Mouse (Mus musculus) ovary, postnatal 14 days (tissue): Measurements from ENCODE around the gene Smchd1.
"Not testable (repeated sequence)": the region's sequence is repeated elsewhere in the genome, so short reads cannot be mapped to it uniquely, and the experiment has no call there.

Experiments
- DNase-seq: peaks from one replicate; pipeline ENCODE4 v3.0.0; 2022; ENCODE audit warnings: low spot score

The Smchd1 gene

DNA sequence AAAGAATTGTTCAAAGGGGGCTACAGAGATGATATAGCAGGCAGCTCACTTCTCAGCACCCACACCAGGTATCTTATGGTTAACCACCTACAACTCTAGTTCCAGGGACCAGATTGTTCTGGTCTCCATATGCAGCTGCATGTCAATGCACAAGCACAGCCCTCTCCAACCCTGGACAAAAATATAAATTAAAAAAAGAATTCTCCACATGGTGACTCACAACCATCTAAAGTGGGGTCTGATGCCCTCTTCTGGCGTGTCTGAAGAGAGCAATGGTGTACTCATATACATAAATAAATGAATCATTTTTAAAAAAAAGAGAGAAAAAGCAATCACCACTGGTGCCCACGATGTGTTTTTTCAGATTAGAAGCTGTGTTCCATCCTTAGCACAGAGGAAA, 30.4 kb downstream of the Smchd1 start:
- no peak for DNase-seq

DNA sequence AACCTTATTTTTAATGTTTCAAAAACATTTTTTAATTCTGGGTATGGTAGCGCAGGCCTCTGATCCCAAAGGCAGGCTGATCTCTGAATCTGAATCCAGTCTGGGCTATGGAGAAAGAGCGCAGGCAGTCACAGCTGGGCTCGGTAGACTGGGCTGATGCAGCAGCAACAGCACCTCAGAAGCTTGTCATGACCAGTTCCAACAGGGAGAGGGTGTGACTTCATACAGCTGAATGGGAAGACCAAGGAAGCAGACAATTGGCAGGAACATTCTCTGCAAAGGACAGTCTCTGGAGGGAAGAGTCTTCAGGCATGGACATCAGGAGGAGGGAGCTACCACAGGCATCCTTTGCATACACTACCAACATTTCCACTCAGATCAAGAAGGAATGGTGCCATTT, 31.0 kb downstream of the Smchd1 start:
- no peak for DNase-seq

DNA sequence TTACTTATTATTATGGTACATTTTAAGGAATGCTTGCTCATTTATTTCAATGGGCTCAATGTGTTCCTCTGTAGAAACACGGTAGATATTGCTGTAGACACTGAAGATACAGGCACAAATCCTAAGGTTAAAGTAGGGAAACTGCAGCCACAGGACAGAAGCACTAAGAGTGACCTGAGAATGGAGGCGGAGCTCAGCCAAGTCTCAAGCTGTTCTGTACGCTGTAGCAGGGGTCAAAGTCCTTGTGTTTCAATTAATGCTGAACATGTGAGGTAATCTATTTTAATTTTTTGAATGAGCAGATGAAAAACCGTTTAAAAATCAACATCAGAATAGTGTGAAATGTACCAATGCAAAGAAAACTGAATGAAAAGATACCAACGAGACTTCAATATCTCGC, 31.9 kb downstream of the Smchd1 start:
- DNase-seq: no peak

DNA sequence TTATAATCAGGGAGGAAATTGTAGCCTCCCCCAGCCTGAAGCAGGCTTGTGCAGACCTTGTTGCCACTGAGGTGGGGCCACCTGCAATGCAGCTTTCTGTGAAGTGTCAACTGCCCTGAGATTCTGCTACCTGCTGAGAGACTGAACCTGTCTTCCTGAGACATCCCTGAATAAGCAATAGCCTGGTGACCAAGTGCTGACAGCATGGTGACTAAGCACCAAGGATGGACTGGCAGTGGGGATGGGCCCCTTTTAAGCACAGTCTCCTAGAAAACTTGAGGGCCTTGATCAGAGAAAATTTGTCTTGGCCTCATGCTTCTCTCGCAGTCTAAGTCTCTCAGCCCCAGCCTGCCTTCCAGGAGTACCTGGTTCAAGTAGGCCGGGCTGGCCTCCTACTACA, 52.6 kb downstream of the Smchd1 start:
- DNase-seq: not testable (repeated sequence)

DNA sequence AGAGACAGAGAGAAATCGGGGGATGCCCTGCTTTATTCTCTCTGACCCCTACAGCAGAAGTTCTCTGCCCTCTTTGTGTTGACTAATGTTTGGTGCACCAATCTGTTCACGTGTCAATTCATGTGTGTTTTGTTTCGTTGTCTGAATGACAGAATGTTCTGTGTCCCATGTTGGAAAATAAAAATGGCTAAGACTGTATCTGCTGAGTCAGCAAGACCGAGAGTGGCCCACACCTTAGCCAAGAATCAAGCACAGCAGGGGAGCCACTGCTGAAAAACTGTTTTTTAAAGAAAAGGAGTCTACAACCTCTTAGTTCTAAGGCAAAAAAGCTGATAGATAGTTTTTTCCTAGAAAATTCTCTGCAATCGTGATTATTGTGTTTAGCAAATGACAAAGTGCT, 55.7 kb downstream of the Smchd1 start:
- DNase-seq: not testable (repeated sequence)

DNA sequence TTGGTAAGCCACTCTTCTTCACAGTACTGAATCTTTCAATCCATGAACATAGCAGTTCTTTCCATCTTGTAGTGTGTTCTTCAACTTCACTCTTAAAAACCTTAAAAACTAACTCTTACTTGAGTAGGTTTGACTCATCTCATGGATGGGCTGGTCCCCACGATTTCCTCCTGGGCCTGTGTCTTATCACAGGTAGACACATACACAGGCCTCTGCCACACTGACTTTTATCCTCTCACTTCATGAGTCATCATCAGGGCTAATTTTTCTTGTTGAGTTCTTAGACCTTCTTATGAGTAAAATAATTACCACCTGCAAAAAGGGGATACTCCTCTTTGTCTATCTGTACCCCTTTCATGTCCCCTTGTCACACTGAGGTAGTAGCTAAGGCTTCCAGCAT, 58.1 kb downstream of the Smchd1 start:
- no peak for DNase-seq

DNA sequence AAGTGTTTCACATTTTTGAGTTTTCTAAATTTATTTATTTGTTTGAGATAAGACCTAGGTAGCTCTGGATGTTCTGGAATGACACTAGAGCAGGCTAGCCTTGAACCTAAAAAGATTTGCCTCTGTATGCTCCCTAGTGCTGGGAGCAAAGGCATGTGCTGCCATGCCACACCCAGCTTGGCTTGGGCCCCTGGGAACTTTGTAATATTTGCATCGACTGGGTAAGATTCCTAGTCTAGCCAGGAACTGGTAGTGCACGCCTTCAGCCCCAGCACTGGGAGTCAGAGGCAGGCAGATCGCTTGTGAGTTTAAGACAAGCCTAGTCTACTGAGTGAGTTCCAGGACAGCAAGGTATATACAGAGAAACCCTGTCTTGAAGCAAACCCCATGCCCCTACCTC, 87.7 kb downstream of the Smchd1 start:
- no peak for DNase-seq

DNA sequence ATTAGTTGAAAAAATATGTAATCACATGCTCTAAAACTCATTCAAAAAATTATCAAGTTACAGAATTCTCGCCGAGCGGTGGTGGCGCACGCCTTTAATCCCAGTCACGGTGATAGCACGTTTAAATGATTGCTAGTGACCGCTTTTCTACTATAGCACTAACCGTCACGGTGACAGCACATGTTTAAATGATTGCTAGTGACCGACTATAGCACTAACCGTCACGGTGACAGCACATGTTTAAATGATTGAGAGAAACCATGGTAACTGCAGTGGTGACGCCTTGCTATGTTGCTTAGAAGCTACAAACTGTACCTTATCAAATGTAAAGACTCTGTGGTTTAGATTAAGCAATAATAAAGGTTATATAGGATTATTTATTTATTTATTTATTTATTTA, 94.8 kb downstream of the Smchd1 start:
- no peak for DNase-seq

DNA sequence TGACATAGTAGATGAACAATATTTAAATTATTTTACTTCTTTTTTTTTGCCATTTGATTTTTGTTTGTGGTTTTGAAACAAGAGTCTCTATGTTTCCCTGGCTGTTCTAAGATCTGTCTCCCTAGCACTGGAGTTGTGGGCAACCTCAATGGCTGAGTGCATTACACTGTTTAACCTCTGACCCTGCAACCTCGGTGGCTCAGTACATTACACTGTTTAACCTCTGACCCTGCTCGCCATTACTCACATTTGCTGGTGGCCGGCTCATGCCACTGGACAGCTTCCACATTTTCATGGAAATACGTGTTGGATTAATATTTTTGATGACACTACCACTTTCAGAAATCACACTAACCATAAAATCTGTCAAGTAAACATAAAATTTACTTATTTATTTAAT, 97.2 kb downstream of the Smchd1 start:
- no peak for DNase-seq

DNA sequence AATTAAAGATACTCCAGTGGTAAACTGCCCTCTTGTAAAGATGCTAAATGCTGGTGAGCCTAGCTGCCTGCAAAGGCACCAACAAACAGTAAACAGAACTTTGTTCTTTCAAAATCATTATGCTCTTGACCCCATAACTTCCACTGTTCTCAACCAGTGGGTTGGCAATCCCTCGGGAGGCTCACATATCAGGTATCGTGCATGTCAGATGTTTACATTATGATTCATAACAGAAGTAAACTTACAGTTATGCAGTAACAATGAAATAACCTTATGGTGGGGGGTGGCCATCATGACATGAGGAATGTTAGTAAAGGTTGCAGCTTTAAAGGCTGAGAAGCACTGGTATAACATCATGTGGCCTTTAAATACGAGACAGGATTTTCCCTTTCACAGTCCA, 119.6 kb downstream of the Smchd1 start:
- DNase-seq: no peak

DNA sequence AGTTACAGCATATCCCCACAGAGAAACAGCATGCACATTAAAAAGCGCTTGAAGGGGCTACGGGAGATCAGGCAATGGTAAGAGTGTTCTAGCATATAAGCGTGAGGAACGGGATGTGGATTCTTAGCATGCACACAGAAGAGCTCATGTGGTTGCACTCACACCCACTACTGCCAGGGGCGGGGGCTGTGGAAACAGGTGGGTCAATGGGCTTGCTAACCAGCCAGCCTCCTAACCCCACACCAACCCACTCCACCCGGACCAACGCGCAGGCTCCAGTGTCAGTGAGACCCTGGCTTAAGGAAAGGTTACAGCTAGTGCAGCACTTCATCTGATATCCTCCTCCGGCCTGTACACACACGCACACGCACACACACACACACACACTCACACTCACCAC, 120.9 kb downstream of the Smchd1 start:
- no peak for DNase-seq

DNA sequence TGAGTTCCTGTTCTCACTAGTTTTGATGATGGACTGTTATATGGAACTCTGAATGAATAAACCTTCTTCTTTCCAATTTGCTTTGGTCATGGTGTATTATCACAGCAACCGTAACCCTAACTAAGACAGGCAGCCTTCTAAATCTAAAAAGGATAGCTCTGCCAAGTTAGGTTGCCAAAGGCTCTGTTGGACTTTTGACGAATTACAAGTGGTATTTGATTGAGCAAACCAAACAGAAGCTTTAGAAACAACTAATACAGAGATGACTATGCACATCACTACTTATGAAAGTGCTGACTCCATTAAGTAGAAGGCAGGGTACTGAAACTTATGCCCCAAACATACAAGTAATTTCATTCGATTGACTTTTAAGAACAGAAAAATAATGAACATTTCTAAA, 127.0 kb downstream of the Smchd1 start:
- no peak for DNase-seq

DNA sequence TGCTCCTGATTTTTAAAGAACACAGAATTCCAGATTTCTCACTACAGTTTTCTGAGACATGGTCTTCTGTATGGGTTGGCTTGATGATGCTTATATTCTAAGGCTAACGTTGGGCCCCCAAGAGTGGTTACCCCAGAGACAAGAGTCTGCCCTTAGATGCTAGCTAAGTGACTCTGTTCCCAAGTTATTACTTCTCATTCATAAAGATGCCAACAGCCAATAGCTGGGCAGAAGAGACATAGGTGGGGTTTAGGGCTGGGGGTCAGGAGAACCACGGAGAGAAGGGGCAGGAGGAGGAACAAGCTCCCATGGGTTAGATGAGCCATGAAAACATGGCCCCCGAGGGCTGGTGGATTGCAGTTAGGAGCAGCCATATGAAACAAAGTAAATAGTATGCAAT, 133.1 kb downstream of the Smchd1 start:
- no peak for DNase-seq

DNA sequence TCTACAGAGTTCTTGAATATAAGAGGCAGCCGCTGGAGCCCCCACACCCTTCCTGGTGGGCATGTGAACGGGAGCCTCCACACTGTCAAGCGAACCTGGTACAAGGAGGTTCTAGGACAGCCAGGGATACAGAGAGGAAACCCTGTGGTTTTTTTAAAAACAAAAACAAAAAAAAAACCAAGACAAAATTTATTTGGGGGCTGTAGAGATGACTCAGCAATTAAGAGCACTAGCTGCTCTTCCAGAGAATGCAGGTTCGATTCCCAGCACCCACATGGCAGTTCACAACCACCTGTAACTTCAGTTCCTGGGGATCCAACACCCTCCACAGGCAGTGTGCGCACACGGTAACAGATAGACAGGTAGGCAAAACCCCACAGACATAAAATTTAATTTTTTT, 136.5 kb downstream of the Smchd1 start:
- DNase-seq: no peak

DNA sequence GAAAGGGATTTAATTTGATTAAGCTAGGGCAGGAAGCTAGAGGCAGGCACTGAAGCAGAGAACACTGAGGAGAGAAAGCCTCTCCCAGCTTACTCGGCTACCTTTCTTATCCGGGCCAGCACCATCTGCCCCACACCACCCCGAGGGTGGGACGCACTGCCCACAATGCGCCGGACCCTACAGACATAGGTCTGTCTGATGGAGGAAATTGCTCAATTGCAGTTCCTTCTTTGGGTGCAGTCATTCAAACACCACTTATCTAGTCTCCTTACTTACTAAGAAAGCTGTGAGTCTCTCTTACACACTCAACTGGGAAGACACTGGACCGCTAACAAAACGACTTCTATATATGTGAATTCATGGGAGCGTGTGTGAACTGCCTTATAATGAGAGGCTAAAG, 137.6 kb downstream of the Smchd1 start:
- DNase-seq: no peak

DNA sequence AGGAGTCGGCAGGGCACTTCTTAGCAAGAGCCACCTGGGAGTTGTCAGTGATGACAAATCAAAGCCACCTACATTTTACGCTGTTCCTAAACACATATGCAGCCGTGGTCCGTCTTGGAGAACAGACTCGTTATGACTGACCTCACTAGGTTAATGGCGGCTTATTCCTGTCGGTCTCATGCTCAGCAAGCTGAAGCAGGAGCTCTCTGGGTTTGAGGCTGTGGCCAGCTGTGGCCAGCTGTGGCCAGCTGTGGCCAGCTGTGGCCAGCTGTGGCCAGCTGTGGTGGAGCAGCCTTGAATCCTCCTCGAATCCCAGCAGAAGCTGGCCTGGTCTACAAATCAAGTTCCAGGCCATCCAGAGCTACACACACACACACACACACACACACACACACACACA, 138.7 kb downstream of the Smchd1 start:
- DNase-seq: no peak

DNA sequence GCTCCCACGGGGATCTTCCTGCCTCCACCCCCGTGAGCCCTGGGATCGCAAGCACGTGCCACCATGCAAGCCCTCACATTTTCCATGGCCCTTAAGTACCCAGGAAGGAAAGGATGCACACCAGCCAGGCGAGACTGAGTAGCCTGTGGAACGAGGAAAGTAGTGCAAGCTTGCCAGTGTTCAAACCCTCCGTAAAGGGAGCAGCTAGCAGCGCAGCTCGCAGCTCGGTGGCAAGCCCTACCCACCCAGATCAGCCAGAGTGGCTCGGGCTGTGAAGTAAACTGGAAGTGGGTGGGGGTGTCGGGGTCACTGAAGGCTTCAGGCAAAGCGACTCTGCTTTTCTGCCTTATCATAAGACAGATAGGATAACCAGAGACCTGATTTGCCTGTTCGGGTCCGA, 142.8 kb downstream of the Smchd1 start:
- no peak for DNase-seq

DNA sequence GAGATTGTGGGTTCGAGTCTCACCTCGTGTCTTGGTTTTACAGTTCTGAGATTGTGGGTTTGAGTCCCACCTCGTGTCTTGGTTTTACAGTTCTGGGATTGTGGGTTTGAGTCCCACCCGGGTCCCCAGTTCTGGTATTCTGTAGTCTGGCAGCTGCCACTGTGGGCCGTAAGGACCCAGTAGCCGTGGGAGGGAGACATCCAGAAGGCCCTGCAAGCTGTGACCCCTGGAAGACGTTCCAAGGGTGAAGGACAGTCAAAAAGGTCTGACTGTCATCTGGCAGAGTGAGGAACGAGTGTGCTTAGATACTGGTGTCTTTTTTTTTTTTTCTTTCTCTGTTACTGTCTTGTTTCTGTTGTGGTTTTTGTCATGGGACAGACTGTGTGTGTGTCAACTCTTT, 154.4 kb downstream of the Smchd1 start:
- DNase-seq: not testable (repeated sequence)

DNA sequence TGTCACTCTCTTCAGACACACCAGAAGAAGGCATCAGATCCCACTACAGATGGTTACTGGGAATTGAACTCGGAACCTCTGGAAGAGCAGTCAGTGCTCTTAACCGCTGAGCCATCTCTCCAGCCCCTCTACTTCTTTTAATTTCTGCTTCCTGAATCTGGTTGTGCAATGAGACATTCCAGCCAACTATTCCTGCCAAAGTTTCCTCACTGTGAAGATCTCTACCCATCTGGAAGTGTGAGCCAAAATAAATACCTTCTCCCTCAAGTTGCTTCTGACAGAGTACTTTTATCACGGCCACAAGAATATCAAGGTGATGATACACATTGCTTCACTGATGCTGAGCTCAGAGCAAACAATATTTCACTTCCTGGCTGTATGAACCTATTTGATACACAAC, 155.8 kb downstream of the Smchd1 start:
- no peak for DNase-seq

DNA sequence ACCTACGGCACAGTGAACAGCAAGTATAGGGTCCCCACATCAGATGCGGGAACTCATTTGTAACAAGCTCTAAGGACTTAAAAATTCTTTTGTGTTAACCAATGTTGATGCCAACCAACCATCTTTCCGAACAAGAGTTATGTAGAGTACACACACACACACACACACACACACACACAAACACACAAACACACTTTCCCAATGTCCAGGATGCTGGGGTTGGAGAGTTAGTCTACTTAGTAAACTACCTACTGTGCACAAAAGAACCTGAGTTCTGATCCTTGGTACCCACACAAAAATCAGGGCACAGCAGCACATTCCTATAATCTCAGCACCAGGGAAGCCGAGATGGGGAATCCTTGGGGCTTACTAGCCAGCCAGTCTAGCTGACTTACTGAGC, 157.6 kb downstream of the Smchd1 start:
- DNase-seq: no peak

DNA sequence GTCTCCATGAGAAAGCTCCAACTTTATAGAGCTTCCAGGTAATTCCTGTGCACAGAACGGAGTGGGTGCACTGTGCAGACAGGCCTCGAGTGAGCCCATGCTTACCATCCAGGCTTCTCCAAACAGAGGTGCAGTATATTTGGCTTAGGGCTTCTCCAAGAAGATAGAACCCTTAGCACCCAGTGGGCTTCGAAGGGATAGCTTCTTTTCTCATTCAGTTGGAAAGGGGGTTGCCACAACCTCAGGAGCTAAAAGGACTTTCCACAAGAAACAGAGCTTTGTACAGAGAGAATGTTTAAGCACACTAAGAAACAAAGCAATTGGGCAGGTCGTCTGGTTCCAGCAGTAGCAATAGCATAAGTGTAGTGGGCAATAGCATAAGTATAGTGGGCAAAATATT, 160.8 kb downstream of the Smchd1 start:
- no peak for DNase-seq

DNA sequence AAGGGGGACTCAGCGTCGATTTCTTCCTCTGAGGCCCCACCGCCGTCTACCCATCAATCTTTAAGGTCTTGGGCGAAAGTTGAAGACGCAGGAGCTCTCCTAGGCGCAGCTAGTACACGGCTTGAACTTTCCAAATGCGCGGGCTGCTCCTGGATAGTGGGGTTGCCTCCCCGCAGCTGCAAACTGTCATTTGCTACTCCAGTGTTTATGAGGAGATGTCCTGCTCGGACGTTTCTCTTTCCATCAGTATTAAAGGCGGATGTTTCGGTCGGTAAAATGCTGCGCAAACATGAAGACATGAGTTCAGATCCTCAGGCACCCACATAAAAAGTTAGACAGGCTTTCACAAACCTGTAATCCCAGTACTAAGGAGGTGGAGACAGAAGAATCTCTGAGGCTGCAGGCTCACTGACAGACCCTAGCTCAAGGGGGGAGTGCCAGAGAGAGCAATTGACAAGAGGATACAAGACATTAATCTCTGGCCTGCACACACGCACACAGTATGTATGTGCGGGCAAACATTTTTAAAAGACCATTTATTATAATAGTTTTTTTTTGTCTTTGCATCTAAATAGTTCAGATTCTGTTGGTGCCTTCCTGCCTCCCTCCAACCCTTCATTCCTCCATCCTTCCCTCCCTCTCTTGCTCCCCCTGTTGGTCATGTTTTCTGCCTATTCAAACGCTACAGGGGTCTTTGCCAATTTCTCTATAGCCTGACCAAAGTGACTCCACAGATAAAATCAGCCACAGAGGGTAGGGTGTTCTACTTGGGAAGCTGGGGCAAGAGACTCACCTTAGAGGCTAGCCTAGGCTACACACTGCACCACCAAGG, 163.6 kb downstream of the Smchd1 start, which contains the start of gene Emilin2:
Gene Emilin2, minus strand, starts transcription at position 639 of the 832 bp plus-strand sequence.
- peak; percentile 42 for DNase-seq

DNA sequence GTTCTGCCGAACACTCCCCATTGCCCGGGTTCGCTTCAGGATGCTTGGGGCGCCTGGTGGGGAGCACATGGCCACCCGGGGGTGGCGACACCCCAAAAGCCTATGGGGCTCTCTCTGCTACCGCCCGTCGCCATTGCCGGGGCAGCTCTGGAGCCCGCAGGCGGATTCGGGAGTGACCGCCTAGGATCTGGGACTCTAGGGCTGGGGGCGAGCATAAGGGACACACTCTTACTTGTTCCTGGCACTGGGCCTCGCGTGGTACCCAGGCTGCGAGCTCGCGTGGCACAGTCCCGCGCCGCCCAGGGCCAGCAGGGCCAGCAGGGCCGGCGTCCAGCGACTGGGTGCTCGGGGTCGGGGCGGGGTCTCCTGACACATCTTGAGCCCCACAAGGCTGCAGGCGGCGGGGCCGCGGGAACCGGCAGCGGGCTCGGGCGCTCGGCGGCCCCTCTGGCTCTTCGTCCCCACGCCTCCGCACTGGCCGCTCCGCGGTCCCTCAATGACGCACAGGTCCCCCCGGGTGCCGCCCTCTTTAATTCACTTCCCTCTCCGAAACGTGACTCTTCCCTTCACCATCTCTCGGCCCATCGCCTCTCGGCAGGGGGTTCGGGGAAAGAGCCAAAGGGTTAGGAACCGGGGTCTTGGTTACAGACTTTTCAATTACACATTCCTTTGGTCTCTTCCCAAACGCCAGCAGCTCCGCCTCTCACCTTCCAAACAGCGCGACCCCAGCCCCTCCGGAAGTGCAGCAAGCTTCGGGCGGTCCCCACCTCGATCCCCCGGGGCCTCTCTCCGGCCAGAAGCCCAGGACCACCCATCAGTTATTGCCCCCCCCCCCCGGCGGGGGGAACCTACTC, 164.4 kb downstream of the Smchd1 start:
- peak; percentile 31 for DNase-seq
